Mouse (Mus musculus) intestine, embryonic 15.5 days (tissue): ENCODE data around the gene Nprl2. TPM values are rescaled to one million over a fixed set of nuclear protein-coding genes. Genes with fewer than 3 reads are reported as not detected.
A peak's percentile ranks its signal among the peaks of the same experiment; 100 is the strongest.

Experiments
- ATAC-seq: fragments of 200-750 bp; cut with Nextera tagmentation; 2 replicates; pipeline ENCODE4 v1.8.0; 2017; ENCODE audit warnings: moderate TSS enrichment, moderate library complexity
- H3K27ac ChIP-seq: fragments of 300-500 bp; sonication (generic); 2 replicates; pipeline ENCODE4 v1.5.1; 2015; ENCODE audit warnings: mild to moderate bottlenecking, inconsistent platforms
- H3K27me3 ChIP-seq: fragments of 300-500 bp; sonication (generic); replicated peaks from 2 replicates; pipeline ENCODE4 v1.6.1; 2015; ENCODE audit warnings: inconsistent platforms
- H3K36me3 ChIP-seq: fragments of 300-500 bp; sonication (generic); 2 replicates; pipeline ENCODE4 v1.6.1; 2015; ENCODE audit warnings: inconsistent platforms
- H3K4me1 ChIP-seq: fragments of 300-500 bp; sonication (generic); replicated peaks from 2 replicates; pipeline ENCODE4 v1.6.1; 2015; ENCODE audit warnings: inconsistent platforms
- H3K4me2 ChIP-seq: fragments of 300-500 bp; sonication (generic); replicated peaks from 2 replicates; pipeline ENCODE4 v1.6.1; 2015; ENCODE audit warnings: mild to moderate bottlenecking, inconsistent platforms
- H3K4me3 ChIP-seq: fragments of 300-500 bp; sonication (generic); replicated peaks from 2 replicates; pipeline ENCODE4 v1.5.1; 2015; ENCODE audit warnings: inconsistent platforms
- H3K9ac ChIP-seq: fragments of 300-500 bp; sonication (generic); 2 replicates; pipeline ENCODE4 v1.6.1; 2015; ENCODE audit warnings: inconsistent platforms
- H3K9me3 ChIP-seq: fragments of 300-500 bp; sonication (generic); 2 replicates; pipeline ENCODE4 v1.6.1; 2016; ENCODE audit warnings: inconsistent platforms
- WGBS: fragments of 180-500 bp; shearing (Covaris S2); methylation state at CpG from one replicate; pipeline ENCODE4 v1.1.7; 2015; 5-methylcytosine and 5-hydroxymethylcytosine counted together
- polyA plus RNA-seq: library from polyadenylated mRNA; unstranded; fragments of >200 nt; fragmentation: Nextera tagmentation; extraction: Ambion mirVana; gene quantifications from 2 replicates; pipeline ENCODE4 v1.2.1, GENCODE M21; 2015

The Nprl2 gene
- polyA plus RNA-seq = 33.9 and 36.9 TPM in 2 replicates

DNA sequence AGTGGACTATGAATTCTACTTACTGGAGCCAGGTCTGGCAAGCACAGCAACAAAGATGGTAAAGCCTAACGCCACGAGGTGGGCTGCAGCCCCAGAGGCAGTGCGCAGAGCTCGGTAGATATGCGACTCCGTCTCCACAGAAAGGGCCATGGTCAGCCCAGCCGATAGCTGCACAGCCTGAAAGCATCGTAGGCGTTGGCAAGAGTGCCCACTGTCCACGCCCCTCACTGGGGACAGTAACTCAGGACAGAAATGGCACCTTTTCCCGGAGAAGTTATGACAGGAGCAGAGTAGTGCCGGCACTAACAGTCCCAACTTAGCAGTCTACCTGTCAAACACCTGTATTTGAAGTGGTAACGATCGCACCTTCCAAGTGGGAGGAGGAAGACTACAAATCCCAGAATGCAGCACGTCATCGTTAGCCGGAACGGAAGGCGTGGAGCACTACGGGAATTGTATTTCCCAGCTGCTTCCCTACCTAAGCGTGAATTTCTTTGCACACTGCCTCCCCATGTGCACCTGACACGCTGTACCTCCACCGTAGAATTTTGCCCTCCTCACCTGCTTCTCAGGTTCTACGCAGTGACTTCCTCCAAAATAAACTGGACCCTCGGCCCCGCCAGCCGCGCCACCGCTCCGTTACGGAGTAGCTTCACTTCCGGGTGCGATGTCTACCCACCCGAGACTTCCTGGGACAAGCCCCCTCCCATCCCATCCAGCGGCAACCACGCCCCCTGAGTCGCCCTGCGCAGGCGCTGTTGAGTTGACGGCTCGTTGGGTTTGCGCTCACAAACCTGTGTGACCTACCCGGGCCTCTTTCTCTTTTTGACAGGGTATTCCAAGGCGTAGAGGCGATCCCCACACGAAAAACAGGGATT is at the start of gene Nprl2, which contains the start of gene Cyb561d2:
Nprl2 (plus strand) TSS at position 753 of the 878 bp plus-strand sequence.
Cyb561d2 (minus strand) TSS at position 720 of the 878 bp plus-strand sequence.
- Histone ChIP-seq H3K4me1 (peaks cover 29% of the 10 kb centered on the region), H3K4me2 (peak within 1 kb of the TSS; percentile 83), H3K27me3 (no peaks in the 10 kb centered on the region), H3K9ac (peak within 1 kb of the TSS; percentile 61), H3K36me3 (peaks cover 18% of the 10 kb centered on the region; the same call in 1 of the 2 replicates), H3K4me3 (peak within 1 kb of the TSS; percentile 59), H3K27ac (peak within 1 kb of the TSS; percentile 48; the same call in 1 of the 2 replicates), H3K9me3 (no peaks in the 10 kb centered on the region)
- peak; percentile 93 for ATAC-seq
- under 1% methylated on average over 46 of the region's 46 CpGs for WGBS

DNA sequence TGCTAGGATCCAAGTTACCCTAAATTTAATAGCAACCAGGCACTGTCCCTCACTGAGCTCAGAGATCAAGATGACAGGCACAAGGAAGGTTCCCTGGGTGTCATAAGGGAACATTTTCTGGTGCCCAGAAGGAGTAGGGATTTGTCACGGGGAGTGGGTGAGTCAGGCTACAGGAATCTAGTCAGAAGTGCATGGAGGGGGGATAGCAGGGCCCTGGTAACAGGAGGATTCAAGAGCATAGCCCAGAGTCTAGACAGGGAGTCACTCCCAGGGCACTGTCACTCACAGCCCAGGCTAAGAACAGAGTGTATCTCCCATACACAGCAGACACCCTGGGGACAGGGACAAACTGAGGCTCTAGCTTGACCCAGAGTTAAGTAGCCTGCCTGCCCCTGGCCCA is 48.5 kb upstream of the Nprl2 start:
- H3K9ac ChIP-seq = no peak overlapping the region
- 32% methylated on average over 1 of the region's 1 CpGs for WGBS
- no peaks in the 10 kb centered on the region for H3K4me1 ChIP-seq
- no peaks in the 10 kb centered on the region for H3K27me3 ChIP-seq
- H3K4me2 ChIP-seq = no peak overlapping the region
- no peaks in the 10 kb centered on the region for H3K9me3 ChIP-seq
- H3K27ac ChIP-seq = no peak overlapping the region
- no peak overlapping the region for H3K4me3 ChIP-seq
- H3K36me3 ChIP-seq = no peaks in the 10 kb centered on the region
- ATAC-seq = no peak

DNA sequence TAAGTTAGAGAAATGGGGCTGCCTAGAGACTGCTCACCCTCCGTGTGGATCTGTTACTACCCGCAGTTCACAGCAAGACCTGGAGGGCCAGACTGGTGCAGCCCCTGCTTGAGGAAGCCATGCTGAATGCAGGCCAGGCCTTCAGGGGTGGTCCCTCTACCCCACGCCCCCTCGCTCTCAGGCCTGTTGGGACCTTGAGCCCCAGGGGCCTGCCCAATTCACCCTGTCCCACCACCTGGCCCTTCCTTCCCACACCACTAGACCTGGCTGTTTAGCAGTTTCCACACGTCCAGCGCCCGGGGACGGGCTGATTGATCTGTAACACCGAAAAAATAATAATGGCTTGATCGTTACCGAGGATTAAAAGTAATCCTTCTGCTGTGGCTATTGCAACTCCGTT is 47.8 kb upstream of the Nprl2 start:
- Histone ChIP-seq H3K4me1 (no peaks in the 10 kb centered on the region), H3K9ac (no peak overlapping the region), H3K27ac (no peak overlapping the region), H3K4me2 (no peak overlapping the region), H3K27me3 (no peaks in the 10 kb centered on the region), H3K9me3 (no peaks in the 10 kb centered on the region), H3K4me3 (no peak overlapping the region), H3K36me3 (no peaks in the 10 kb centered on the region)
- ATAC-seq = no peak
- 83% methylated on average over 12 of the region's 12 CpGs for WGBS

DNA sequence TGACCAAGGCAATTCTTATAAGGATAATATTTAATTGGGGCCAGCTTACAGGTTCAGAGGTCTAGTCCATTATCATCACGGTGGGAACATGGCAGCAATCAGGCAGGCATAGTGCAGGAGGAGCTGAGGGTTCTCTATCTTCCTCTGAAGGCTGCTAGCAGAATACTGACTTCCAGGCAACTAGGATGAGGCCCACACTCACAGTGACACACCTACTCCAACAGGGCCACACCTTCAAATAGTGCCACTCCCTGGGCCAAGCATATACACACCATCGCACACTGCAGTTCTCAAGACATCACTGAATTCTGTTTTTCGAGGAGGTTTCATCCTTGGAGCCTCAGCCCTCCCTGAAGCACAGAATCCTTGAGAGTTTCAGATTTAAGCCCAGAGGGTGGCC is 45.7 kb upstream of the Nprl2 start:
- Histone ChIP-seq H3K4me1 (no peaks in the 10 kb centered on the region), H3K9me3 (no peaks in the 10 kb centered on the region), H3K27ac (no peak overlapping the region), H3K4me2 (no peak overlapping the region), H3K9ac (no peak overlapping the region), H3K36me3 (no peaks in the 10 kb centered on the region), H3K27me3 (no peaks in the 10 kb centered on the region), H3K4me3 (no peak overlapping the region)
- 72% methylated on average over 3 of the region's 3 CpGs for WGBS
- ATAC-seq = no peak

DNA sequence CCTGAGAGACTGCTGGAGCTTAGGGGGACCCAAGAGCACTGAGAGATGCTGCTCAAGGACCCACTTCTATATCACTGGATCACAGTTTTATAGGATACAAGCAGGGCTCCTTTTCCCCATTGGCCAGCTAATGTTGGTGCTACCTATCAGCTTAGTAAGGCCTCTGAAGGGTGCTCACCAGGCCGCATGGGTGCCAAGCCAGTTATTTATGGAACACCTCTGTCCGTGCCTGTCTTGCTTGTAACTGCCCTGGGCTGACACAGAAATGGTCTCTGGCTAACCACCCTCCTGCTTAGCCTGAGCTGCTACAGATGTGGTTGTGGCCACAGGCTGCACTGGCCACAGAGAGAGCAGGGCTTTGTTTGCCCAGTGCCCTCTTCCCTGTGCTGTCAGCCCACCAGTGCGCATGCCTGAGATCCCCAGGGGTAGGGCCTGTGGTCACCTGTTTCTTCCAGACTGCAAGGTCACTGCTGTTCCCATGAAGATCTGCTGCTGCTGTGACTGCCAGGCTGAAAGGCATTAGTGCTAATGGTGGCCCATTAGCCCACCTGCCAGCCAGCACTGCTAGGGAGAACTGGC is 41.2 kb upstream of the Nprl2 start:
- 73% methylated on average over 3 of the region's 3 CpGs for WGBS
- H3K9me3 ChIP-seq = no peaks in the 10 kb centered on the region
- no peak overlapping the region for H3K4me3 ChIP-seq
- no peak overlapping the region for H3K4me2 ChIP-seq
- no peak for ATAC-seq
- H3K27ac ChIP-seq = no peak overlapping the region
- H3K36me3 ChIP-seq = no peaks in the 10 kb centered on the region
- H3K27me3 ChIP-seq = no peaks in the 10 kb centered on the region; the same call in 1 of the 2 replicates
- no peaks in the 10 kb centered on the region for H3K4me1 ChIP-seq
- H3K9ac ChIP-seq = no peak overlapping the region

DNA sequence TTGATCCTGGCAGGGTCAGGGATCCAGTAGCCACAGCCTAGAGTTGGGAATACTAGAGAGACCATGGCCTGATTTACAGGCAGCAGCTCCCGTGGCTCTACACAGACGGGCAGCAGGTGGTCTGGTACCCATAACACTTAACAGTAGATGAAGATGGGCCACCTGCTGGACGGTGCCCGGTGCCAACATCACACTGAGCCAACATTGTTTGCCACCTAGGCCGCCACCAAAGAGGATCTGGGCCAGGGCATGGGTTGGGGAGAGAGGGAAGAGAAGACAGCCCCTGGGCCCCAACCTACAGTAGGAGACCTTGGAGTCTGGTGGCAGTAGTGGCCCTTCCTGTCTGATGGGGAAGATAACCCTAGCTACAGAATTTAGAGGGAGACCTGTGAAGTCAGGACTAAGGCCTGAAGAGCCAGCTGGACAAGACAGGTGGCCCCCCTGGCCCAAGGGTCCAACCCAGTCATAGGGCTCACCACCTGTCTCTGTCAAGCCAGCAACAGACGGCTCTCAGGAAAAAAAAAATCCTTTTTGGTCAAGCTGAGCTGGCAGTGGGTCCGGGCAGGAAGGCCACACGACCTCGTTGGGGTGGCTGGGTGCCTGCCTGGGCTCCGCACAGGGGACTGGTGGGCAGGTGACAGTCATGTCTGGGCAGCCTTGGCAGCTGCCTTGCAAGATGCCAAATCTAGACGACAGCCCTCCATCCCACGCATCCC is 39.7 kb upstream of the Nprl2 start:
- ATAC-seq = no peak
- Histone ChIP-seq H3K27ac (no peak overlapping the region), H3K9me3 (no peaks in the 10 kb centered on the region), H3K4me1 (no peaks in the 10 kb centered on the region), H3K4me3 (no peak overlapping the region), H3K4me2 (no peak overlapping the region), H3K9ac (no peak overlapping the region), H3K36me3 (no peaks in the 10 kb centered on the region), H3K27me3 (no peaks in the 10 kb centered on the region; the same call in 1 of the 2 replicates)
- WGBS = 82% methylated on average over 12 of the region's 12 CpGs

DNA sequence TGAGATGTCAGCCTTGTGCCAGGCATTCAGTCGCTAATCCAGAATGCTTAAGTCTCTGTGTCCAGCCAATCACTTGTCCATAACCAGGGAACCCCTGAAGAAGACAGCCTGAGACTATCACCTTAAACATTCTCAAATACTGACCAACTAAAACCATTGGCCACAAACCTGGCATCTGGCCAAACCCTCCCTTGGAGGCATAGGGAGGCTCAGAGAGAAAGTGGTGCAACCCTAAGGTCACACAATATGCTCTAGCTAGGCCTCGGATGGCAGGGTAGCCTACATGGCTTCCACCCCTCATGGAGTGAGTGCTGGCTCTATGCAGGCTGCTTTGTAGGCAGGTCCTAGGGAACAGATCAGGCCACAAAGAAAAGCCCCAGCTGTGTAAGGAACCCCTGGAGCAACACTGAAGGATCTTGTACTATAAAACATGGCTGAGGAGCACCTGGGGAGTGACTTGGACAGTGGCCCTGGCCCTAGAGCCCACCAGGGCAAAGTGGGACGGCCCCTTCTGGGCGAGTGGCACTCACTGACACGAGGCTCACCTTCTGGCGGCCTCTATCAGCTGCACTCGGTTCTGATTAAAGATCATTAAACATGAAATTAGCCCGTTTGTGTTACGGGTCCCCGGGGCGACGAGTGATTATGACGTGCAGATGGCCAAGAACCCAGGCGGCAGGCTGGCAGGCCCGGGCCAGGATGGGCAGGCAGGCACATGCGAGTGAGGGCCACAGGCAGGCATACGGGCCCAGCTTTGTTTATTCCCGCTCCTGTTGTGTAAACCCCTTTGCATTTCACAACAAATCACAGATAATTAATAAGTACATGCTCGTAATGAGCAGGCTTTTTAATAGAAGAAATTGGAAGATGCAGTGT is 37.1 kb upstream of the Nprl2 start:
- 82% methylated on average over 19 of the region's 19 CpGs for WGBS

DNA sequence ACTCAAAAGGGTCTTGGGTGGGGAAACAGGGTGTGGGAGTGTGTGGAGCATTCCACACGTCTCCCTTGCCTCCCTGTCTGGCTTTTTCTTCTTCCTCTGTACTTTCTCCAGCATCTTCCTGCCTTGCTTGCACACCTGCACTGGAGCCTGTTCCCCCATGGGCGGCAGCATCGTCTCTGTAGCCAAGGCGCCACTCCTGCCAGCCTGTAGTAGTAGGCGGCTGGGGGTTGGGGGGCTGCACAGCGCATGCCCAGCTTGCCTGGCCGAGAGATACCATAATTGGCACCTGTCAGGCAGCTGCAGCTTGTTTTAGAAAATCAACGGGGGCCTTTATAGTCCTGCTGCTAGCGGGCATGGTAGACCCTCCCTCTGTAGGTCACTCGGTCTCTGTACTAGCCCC is 33.8 kb upstream of the Nprl2 start:
- Histone ChIP-seq H3K9me3 (no peaks in the 10 kb centered on the region), H3K9ac (no peak overlapping the region), H3K36me3 (no peaks in the 10 kb centered on the region), H3K27ac (no peak overlapping the region), H3K4me2 (no peak overlapping the region), H3K4me3 (no peak overlapping the region), H3K27me3 (0 out of 2 replicates have a peak, but pooled peaks cover 3% of the 10 kb centered on the region), H3K4me1 (no peaks in the 10 kb centered on the region)
- ATAC-seq = no peak
- WGBS = 51% methylated on average over 10 of the region's 10 CpGs

More for the DNA sequence above, 37.1 kb upstream of the Nprl2 start:
- Histone ChIP-seq H3K27ac (no peak overlapping the region), H3K9me3 (no peaks in the 10 kb centered on the region), H3K4me3 (no peak overlapping the region), H3K4me2 (no peak overlapping the region), H3K4me1 (no peaks in the 10 kb centered on the region), H3K27me3 (peaks cover 3% of the 10 kb centered on the region; the same call in 1 of the 2 replicates), H3K36me3 (no peaks in the 10 kb centered on the region), H3K9ac (no peak overlapping the region)
- ATAC-seq = no peak

DNA sequence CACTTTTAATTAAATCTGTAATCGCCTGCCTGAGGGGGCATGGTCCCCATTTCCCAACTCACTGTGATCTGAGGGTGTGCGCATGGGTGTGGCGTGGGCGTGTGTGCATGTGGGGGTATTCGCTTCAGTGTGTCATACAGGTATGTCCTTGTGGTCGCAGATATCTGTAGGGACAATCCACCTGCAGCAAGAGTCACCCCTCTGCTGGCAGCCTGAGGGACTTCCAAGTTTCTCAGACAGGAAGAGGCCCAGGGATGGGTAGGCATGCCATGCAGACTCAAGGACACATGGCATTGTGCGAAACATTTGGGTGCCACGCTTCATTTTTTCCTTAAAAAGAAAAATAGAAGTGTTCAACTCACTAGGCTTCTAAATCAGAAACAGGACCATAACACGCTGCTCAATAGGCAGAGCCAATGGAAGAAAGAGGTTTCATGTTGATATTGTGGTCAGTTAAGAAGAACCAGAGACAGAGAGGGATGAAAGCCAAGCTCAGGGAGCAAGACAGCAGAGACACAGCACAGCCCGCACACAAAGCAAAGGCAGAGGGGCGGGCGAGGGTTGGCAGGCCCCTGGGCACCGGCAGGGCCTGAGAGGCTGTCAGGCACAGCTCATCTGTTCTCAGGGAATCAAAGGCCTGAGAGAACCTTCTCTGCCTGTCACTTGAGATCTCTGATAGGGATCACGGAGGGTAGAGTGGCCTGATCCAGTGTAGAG is 31.5 kb upstream of the Nprl2 start:
- Histone ChIP-seq H3K4me1 (no peaks in the 10 kb centered on the region), H3K9ac (no peak overlapping the region), H3K4me3 (no peak overlapping the region), H3K27ac (no peak overlapping the region), H3K4me2 (no peak overlapping the region), H3K36me3 (no peaks in the 10 kb centered on the region), H3K27me3 (0 out of 2 replicates have a peak, but pooled peaks cover 3% of the 10 kb centered on the region), H3K9me3 (no peaks in the 10 kb centered on the region)
- ATAC-seq = no peak
- 82% methylated on average over 14 of the region's 14 CpGs for WGBS

DNA sequence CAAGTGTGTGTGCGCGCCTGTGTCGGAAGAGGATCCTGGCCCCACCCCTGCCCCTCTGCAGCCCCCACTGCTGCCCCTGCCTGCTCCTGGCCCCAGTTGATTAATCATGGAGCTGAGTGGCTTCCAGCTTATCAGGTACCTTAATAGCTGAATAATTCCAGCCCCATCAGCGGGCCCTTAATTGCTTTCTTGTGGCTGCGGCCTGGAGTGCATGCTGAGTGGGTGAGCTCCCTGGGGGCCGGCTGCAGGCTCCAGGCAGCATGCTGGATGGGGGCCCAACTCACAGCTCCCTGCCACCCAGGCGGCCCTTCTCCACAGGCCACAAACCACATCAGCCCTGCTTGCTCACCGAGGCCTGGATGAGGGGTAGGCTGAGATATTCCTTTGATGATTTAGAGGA is 30.6 kb upstream of the Nprl2 start:
- H3K9ac ChIP-seq = no peak overlapping the region
- WGBS = 53% methylated on average over 8 of the region's 8 CpGs
- ATAC-seq = no peak
- H3K27me3 ChIP-seq = 0 out of 2 replicates have a peak, but pooled peaks cover 3% of the 10 kb centered on the region
- no peaks in the 10 kb centered on the region for H3K4me1 ChIP-seq
- no peaks in the 10 kb centered on the region for H3K36me3 ChIP-seq
- H3K4me2 ChIP-seq = no peak overlapping the region
- no peak overlapping the region for H3K27ac ChIP-seq
- no peaks in the 10 kb centered on the region for H3K9me3 ChIP-seq
- H3K4me3 ChIP-seq = no peak overlapping the region

DNA sequence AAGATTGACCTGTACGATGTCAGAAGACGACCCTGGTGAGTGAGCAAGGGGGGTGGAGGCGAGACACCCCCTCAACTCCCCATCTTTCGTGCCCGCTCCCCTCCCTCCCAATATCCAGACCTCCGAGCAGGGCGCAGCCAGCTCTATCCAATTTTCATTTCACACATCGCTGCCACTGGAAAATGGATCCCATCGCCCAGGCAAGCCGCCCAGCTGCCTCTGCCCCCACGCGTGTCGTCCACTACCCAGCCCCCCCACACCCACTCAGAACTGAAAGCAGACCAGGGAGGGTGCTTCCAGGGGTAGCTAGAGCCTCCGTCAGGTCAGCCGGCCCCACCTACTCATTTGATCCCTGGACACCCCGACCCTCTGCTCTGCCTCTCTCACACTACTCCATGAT is 29.7 kb upstream of the Nprl2 start:
- 0 out of 2 replicates have a peak, but pooled peaks cover 3% of the 10 kb centered on the region for H3K27me3 ChIP-seq
- no peak overlapping the region for H3K27ac ChIP-seq
- no peak overlapping the region for H3K4me3 ChIP-seq
- H3K36me3 ChIP-seq = no peaks in the 10 kb centered on the region
- no peaks in the 10 kb centered on the region for H3K9me3 ChIP-seq
- WGBS = 82% methylated on average over 16 of the region's 16 CpGs
- ATAC-seq = no peak
- no peak overlapping the region for H3K9ac ChIP-seq
- H3K4me1 ChIP-seq = no peaks in the 10 kb centered on the region
- no peak overlapping the region for H3K4me2 ChIP-seq
